Mouse (Mus musculus) small intestine, adult 2 months (tissue): ENCODE measurements at regions not wholly inside any gene's neighbourhood (a gene's known extent, or its start where the extent isn't known, plus 50 kb on each side); places are given as distances from the start of the nearest gene placed in this dataset.

ENCODE experiments used
- H3K27ac ChIP-seq: fragments of 200-500 bp; 2 replicates; pipeline ENCODE4 v1.5.1; 2012; ENCODE audit warnings: low read depth, low read length, control low read depth, inconsistent platforms; ENCODE audit not compliant: insufficient read depth
- H3K27me3 ChIP-seq: fragments of 200-500 bp; 2 replicates; pipeline ENCODE4 v1.6.1; 2012; ENCODE audit warnings: mild to moderate bottlenecking, moderate library complexity, low read length, inconsistent platforms; ENCODE audit not compliant: control insufficient read depth, insufficient read depth
- H3K36me3 ChIP-seq: fragments of 200-500 bp; 2 replicates; pipeline ENCODE4 v1.6.1; 2012; ENCODE audit warnings: mild to moderate bottlenecking, low read length, control low read depth, inconsistent platforms; ENCODE audit not compliant: control insufficient read depth, insufficient read depth
- H3K4me1 ChIP-seq: fragments of 200-500 bp; 2 replicates; pipeline ENCODE4 v1.6.1; 2012; ENCODE audit warnings: low read length, inconsistent platforms, mixed read lengths; ENCODE audit not compliant: control insufficient read depth, insufficient read depth, insufficient read length
- H3K4me3 ChIP-seq: fragments of 200-500 bp; 2 replicates; pipeline ENCODE4 v1.5.1; 2012; ENCODE audit warnings: low read depth, mild to moderate bottlenecking, control low read depth, inconsistent platforms, low read length, moderate library complexity
- CTCF ChIP-seq: fragments of 200-500 bp; IDR thresholded peaks from 2 replicates; pipeline ENCODE4 v1.5.1; 2012; ENCODE audit warnings: low read depth, mild to moderate bottlenecking, control low read depth, inconsistent platforms, low read length, moderate library complexity, mixed read lengths; ENCODE audit not compliant: insufficient replicate concordance, insufficient read length; ENCODE audit errors: extremely low read depth
- POLR2A ChIP-seq: fragments of 200-500 bp; IDR thresholded peaks from 2 replicates; pipeline ENCODE4 v1.6.1; 2012; ENCODE audit warnings: low read depth, mild to moderate bottlenecking, control low read depth, inconsistent platforms, low read length, moderate library complexity
- WGBS: fragments of 180-500 bp; shearing (Covaris S2); methylation state at CpG from one replicate; pipeline ENCODE4 v1.1.7; 2018; 5-methylcytosine and 5-hydroxymethylcytosine counted together

- TF ChIP-seq POLR2A (no peak), CTCF (peak; percentile 66; the same call in 1 of the 2 replicates)
These were observed 623.4 kb downstream of the Insc start for GRCm38 (mm10) chr7:115366910-115367309.

GRCm38 (mm10) chr7:115371143-115371542, 627.6 kb downstream of the Insc start:
- no peak overlapping the region for H3K27ac ChIP-seq
- no peaks in the 10 kb centered on the region for H3K4me1 ChIP-seq
- WGBS: 34% methylated on average over 9 of the region's 9 CpGs
- H3K27me3 ChIP-seq: no peaks in the 10 kb centered on the region
- H3K4me3 ChIP-seq: no peak overlapping the region
- no peak for TF ChIP-seq POLR2A
- TF ChIP-seq CTCF: no peak
- H3K36me3 ChIP-seq: no peaks in the 10 kb centered on the region

More at GRCm38 (mm10) chr7:115366910-115367309, 623.4 kb downstream of the Insc start:
- Histone ChIP-seq H3K4me3 (no peak overlapping the region), H3K36me3 (no peaks in the 10 kb centered on the region), H3K27me3 (no peaks in the 10 kb centered on the region), H3K4me1 (no peaks in the 10 kb centered on the region), H3K27ac (no peak overlapping the region)
- WGBS: 42% methylated on average over 5 of the region's 5 CpGs

GRCm38 (mm10) chr7:115372921-115373320, 629.4 kb downstream of the Insc start:
- Histone ChIP-seq H3K27ac (no peak overlapping the region), H3K4me1 (no peaks in the 10 kb centered on the region), H3K4me3 (no peak overlapping the region), H3K36me3 (no peaks in the 10 kb centered on the region), H3K27me3 (no peaks in the 10 kb centered on the region)
- TF ChIP-seq CTCF (no peak), POLR2A (no peak)
- WGBS: 59% methylated on average over 2 of the region's 2 CpGs

DNA sequence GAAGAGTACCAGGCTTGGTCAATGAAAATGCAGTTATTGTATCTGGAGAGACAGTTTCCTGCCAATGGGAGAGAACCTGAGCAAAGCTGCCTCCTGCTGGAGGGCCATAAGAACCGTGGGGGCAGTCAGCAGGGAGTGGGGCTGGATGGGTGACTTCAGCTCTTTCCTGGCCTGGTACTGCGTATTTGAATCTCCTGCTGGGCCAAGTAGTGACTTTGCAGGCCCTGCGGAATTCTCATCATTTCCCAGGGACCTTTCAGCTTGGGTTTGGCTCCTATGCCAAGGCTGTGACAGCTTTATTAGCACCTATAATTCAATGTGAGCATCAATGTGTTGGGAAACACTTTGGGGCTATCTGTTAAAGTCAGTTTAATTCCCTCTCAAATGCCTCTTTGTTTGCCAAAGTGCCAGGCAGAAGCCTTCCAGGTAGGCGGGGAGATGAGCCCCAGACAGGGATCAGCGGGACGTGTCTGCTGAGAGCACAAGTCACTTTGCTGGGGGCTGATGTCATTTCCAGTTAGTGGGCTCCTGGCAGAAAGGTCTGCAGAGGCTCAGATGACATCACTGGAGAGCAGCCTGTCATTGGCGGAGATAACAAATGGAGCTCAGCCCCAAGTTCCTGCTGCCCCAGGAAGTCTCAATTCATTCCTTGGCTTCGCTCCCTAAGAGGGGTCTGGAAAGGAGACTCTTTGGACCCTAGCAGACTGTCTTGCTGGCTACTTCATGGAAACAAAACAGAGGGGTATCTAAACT, 630.5 kb downstream of the Insc start:
- WGBS: 77% methylated on average over 8 of the region's 8 CpGs

DNA sequence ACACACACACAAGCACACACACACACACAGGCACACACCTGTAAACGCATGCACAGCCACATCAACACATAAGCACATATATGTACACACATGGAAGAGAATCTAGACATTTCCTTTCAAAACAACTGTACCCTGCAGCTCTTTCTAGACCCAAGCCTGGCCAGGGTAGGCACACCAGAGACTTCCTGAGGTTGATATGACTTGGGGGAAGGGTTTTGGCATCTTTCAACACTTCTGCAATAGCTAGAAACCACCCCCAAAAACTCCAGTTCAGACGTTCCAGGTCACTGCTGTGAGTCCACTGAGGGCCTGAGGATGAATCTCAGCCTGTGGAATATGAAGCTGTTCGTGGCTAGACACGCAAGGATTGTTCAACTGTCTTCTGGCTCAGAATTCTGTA, 632.6 kb downstream of the Insc start:
- Histone ChIP-seq H3K4me1 (0 out of 2 replicates have a peak, but pooled peaks cover 2% of the 10 kb centered on the region), H3K36me3 (no peaks in the 10 kb centered on the region), H3K27ac (no peak overlapping the region), H3K27me3 (no peaks in the 10 kb centered on the region), H3K4me3 (no peak overlapping the region)
- TF ChIP-seq POLR2A (no peak), CTCF (no peak)
- WGBS: 77% methylated on average over 4 of the region's 4 CpGs

More for the DNA sequence above, 630.5 kb downstream of the Insc start:
- H3K27me3 ChIP-seq: no peaks in the 10 kb centered on the region
- no peak overlapping the region for H3K4me3 ChIP-seq
- H3K36me3 ChIP-seq: no peaks in the 10 kb centered on the region
- TF ChIP-seq POLR2A: no peak
- TF ChIP-seq CTCF: no peak
- no peak overlapping the region for H3K27ac ChIP-seq
- H3K4me1 ChIP-seq: 0 out of 2 replicates have a peak, but pooled peaks cover 2% of the 10 kb centered on the region

GRCm38 (mm10) chr7:115378836-115379235, 635.3 kb downstream of the Insc start:
- WGBS: 86% methylated on average over 3 of the region's 3 CpGs
- H3K4me1 ChIP-seq: 0 out of 2 replicates have a peak, but pooled peaks cover 2% of the 10 kb centered on the region
- H3K27me3 ChIP-seq: no peaks in the 10 kb centered on the region
- no peak for TF ChIP-seq CTCF
- no peak for TF ChIP-seq POLR2A
- no peak overlapping the region for H3K27ac ChIP-seq
- H3K4me3 ChIP-seq: no peak overlapping the region
- H3K36me3 ChIP-seq: no peaks in the 10 kb centered on the region

DNA sequence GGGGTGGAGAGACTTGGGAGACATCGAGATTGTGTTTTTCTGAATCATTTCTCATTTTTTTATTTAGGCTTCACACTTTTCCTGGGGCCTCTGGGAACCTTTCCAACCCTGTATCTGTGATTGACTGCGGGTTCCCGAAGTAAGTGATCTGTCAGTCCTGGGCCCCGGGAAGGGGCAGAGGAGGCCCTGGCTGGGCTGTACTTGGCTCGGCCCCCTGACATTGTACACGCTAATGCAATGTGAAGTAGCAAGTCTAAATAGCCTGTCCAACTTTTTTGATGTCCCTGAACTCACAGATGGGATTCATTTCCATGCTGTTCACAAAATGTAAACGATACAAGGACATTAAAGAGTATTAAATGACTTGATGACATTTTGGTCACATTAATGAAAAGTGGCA, 636.1 kb downstream of the Insc start:
- 62% methylated on average over 7 of the region's 7 CpGs for WGBS
- Histone ChIP-seq H3K4me1 (0 out of 2 replicates have a peak, but pooled peaks cover 2% of the 10 kb centered on the region), H3K4me3 (no peak overlapping the region), H3K27ac (no peak overlapping the region), H3K36me3 (no peaks in the 10 kb centered on the region), H3K27me3 (no peaks in the 10 kb centered on the region)
- TF ChIP-seq POLR2A: no peak
- TF ChIP-seq CTCF: no peak
